Mouse (Mus musculus) small intestine, adult 2 months (tissue): ENCODE data around the gene Neurog2. TPM values are rescaled to one million over a fixed set of nuclear protein-coding genes. Genes with fewer than 3 reads are reported as not detected.

Experiments used
- H3K27ac ChIP-seq: fragments of 200-500 bp; 2 replicates; pipeline ENCODE4 v1.5.1; 2012; ENCODE audit warnings: low read depth, low read length, control low read depth, inconsistent platforms; ENCODE audit not compliant: insufficient read depth
- H3K27me3 ChIP-seq: fragments of 200-500 bp; 2 replicates; pipeline ENCODE4 v1.6.1; 2012; ENCODE audit warnings: mild to moderate bottlenecking, moderate library complexity, low read length, inconsistent platforms; ENCODE audit not compliant: control insufficient read depth, insufficient read depth
- H3K36me3 ChIP-seq: fragments of 200-500 bp; 2 replicates; pipeline ENCODE4 v1.6.1; 2012; ENCODE audit warnings: mild to moderate bottlenecking, low read length, control low read depth, inconsistent platforms; ENCODE audit not compliant: control insufficient read depth, insufficient read depth
- H3K4me1 ChIP-seq: fragments of 200-500 bp; 2 replicates; pipeline ENCODE4 v1.6.1; 2012; ENCODE audit warnings: low read length, inconsistent platforms, mixed read lengths; ENCODE audit not compliant: control insufficient read depth, insufficient read depth, insufficient read length
- H3K4me3 ChIP-seq: fragments of 200-500 bp; 2 replicates; pipeline ENCODE4 v1.5.1; 2012; ENCODE audit warnings: low read depth, mild to moderate bottlenecking, control low read depth, inconsistent platforms, low read length, moderate library complexity
- CTCF ChIP-seq: fragments of 200-500 bp; IDR thresholded peaks from 2 replicates; pipeline ENCODE4 v1.5.1; 2012; ENCODE audit warnings: low read depth, mild to moderate bottlenecking, control low read depth, inconsistent platforms, low read length, moderate library complexity, mixed read lengths; ENCODE audit not compliant: insufficient replicate concordance, insufficient read length; ENCODE audit errors: extremely low read depth
- POLR2A ChIP-seq: fragments of 200-500 bp; IDR thresholded peaks from 2 replicates; pipeline ENCODE4 v1.6.1; 2012; ENCODE audit warnings: low read depth, mild to moderate bottlenecking, control low read depth, inconsistent platforms, low read length, moderate library complexity
- WGBS: fragments of 180-500 bp; shearing (Covaris S2); methylation state at CpG from one replicate; pipeline ENCODE4 v1.1.7; 2018; 5-methylcytosine and 5-hydroxymethylcytosine counted together
- polyA plus RNA-seq: library from polyadenylated mRNA; depleted of rRNA; stranded (reverse); fragments of >200 nt; gene quantifications from 2 replicates; pipeline ENCODE4 v1.2.3, GENCODE M21; 2012; rRNA removed

Gene Neurog2
- polyA plus RNA-seq = not detected in 2 replicates

- peaks cover 71% of the 10 kb centered on the region for H3K27me3 ChIP-seq
- peaks cover 16% of the 10 kb centered on the region for H3K4me1 ChIP-seq
- no peaks in the 10 kb centered on the region for H3K36me3 ChIP-seq
- H3K27ac ChIP-seq = no peak within 1 kb of the TSS
- WGBS = under 1% methylated on average over 91 of the region's 92 CpGs
- no peak for TF ChIP-seq CTCF
- TF ChIP-seq POLR2A = no peak
- peak within 1 kb of the TSS; percentile 52 for H3K4me3 ChIP-seq
Measured at GRCm38 (mm10) chr3:127633080-127634032, at the start of gene Neurog2. Gene Neurog2 (plus strand): TSS chr3:127633135.

- WGBS = 64% methylated on average over 1 of the region's 1 CpGs
- TF ChIP-seq POLR2A (no peak), CTCF (no peak)
- H3K4me1 ChIP-seq = no peaks in the 10 kb centered on the region
- H3K4me3 ChIP-seq = no peak overlapping the region
- H3K27me3 ChIP-seq = no peaks in the 10 kb centered on the region
- peaks cover 3% of the 10 kb centered on the region; the same call in 1 of the 2 replicates for H3K36me3 ChIP-seq
- no peak overlapping the region for H3K27ac ChIP-seq
Measured at GRCm38 (mm10) chr3:127597136-127597535, 35.8 kb upstream of the Neurog2 start.

GRCm38 (mm10) chr3:127608109-127608508, 24.8 kb upstream of the Neurog2 start:
- no peak for TF ChIP-seq CTCF
- no peak for TF ChIP-seq POLR2A
- no peak overlapping the region for H3K27ac ChIP-seq
- H3K4me1 ChIP-seq = no peaks in the 10 kb centered on the region
- H3K27me3 ChIP-seq = no peaks in the 10 kb centered on the region
- H3K4me3 ChIP-seq = no peak overlapping the region
- H3K36me3 ChIP-seq = peaks cover 4% of the 10 kb centered on the region
- 82% methylated on average over 2 of the region's 2 CpGs for WGBS

GRCm38 (mm10) chr3:127625296-127625695, 7.6 kb upstream of the Neurog2 start:
- Histone ChIP-seq H3K27ac (no peak overlapping the region), H3K27me3 (peaks cover 42% of the 10 kb centered on the region), H3K4me1 (peaks cover 4% of the 10 kb centered on the region; the same call in 1 of the 2 replicates), H3K36me3 (no peaks in the 10 kb centered on the region), H3K4me3 (peak overlapping the region; percentile 42)
- TF ChIP-seq CTCF = peak; percentile 76
- TF ChIP-seq POLR2A = no peak
- 2% methylated on average over 36 of the region's 36 CpGs for WGBS

- Histone ChIP-seq H3K27ac (no peak overlapping the region), H3K4me3 (peak overlapping the region; percentile 42), H3K27me3 (peaks cover 47% of the 10 kb centered on the region), H3K4me1 (peaks cover 4% of the 10 kb centered on the region; the same call in 1 of the 2 replicates), H3K36me3 (no peaks in the 10 kb centered on the region)
- no peak for TF ChIP-seq POLR2A
- 3% methylated on average over 28 of the region's 28 CpGs for WGBS
Measured at GRCm38 (mm10) chr3:127625701-127626399, 7.1 kb upstream of the Neurog2 start.

GRCm38 (mm10) chr3:127626524-127626923, 6.4 kb upstream of the Neurog2 start:
- H3K27ac ChIP-seq = no peak overlapping the region
- H3K4me1 ChIP-seq = peaks cover 4% of the 10 kb centered on the region; the same call in 1 of the 2 replicates
- H3K36me3 ChIP-seq = no peaks in the 10 kb centered on the region
- H3K4me3 ChIP-seq = no peak overlapping the region
- TF ChIP-seq POLR2A (no peak), CTCF (no peak)
- WGBS = 8% methylated on average over 3 of the region's 3 CpGs
- H3K27me3 ChIP-seq = peaks cover 54% of the 10 kb centered on the region
